Mouse (Mus musculus) urinary bladder, adult 18-20 months (tissue): ENCODE results near the gene Atxn7l1.

Experiments
- DNase-seq, 2 experiments: peaks; one replicate each; pipeline ENCODE4 v3.0.0; 2022; ENCODE audit warnings: low spot score in 2 of 2, mixed read lengths in 2 of 2

Atxn7l1 gene

GRCm38 (mm10) chr12:33273147-33273546 lies 125.7 kb downstream of the Atxn7l1 start:
- no peak for DNase-seq

DNA sequence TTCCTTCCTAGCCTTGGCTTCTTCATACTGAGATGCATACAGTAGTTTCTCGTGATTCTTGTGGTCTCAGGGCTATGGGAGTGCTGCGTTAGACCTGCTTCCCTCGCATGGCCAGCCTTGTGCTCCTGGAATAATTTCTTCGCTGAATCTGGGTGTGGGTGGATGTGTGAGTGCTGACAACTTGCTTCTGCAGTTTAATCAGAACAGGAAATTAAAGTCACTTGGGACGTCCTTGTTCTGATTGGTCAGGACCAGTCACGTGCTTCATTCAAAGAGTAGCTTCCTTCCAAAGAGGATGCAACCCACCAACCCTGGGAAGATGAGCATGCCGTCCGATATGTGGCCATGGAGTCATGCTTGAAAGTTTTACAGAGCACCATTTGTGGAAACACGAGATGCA lies 126.2 kb downstream of the Atxn7l1 start:
- DNase-seq: no peak

DNA sequence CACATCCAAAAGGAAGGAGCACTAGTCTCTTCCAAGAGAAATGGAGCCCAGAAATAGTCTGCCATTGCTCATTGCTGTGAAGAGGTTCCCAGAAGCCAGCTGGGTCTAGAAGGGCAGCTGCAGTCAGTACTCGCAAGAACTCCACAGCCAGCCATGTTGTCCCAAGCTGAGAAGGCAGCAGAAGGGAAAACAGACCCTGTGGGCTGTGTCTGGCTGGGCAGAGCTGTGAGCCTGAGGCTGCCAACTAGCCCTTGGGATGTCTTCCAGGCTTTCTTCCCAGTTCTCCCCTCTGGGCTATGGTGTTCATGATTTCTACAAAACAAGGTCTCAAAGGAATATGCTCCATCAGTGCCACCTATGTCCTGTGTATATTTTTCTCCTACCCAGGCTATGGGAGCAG lies 128.5 kb downstream of the Atxn7l1 start:
- DNase-seq: no peak

- DNase-seq: no peak
These were observed 129.9 kb downstream of the Atxn7l1 start for GRCm38 (mm10) chr12:33277427-33277826.

GRCm38 (mm10) chr12:33279159-33279558 lies 131.7 kb downstream of the Atxn7l1 start:
- DNase-seq: no peak

GRCm38 (mm10) chr12:33280805-33281204 lies 133.3 kb downstream of the Atxn7l1 start:
- peak in 1 of 2 experiments; percentile 37 for DNase-seq

DNA sequence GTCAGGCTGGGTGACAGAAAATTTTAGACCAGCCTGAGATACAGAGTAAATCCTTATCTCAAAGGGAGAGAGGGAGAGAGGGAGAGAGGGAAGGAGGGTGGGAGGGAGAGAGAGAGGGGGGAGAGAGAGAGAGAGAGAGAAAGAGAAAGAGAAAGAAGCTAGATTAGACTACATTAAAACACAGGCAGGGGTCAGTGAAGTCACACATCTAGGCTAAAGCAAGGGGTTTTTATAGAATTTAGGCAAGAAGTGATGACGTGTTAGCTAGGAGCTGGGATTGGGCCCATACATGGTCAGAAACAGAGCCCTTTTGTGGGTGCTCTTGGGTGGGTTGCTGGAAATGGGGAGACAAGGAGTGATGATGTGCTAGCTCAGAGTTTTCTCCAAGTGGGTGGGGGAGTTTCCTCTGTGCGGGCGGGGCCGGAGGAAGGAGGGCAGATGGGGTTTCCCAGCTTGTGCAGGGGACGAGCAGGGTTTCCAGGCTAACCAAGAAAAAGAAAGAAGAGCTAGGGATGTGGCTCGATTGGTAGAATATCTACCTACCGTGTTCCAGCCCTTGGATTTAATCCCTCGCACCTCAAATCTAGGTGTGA lies 136.9 kb downstream of the Atxn7l1 start:
- DNase-seq: no peak

GRCm38 (mm10) chr12:33285354-33285753 lies 137.9 kb downstream of the Atxn7l1 start:
- no peak for DNase-seq

- no peak for DNase-seq
These were observed 138.6 kb downstream of the Atxn7l1 start for GRCm38 (mm10) chr12:33285933-33286649.

- DNase-seq: no peak
These were observed 140.2 kb downstream of the Atxn7l1 start for GRCm38 (mm10) chr12:33287686-33288085.

DNA sequence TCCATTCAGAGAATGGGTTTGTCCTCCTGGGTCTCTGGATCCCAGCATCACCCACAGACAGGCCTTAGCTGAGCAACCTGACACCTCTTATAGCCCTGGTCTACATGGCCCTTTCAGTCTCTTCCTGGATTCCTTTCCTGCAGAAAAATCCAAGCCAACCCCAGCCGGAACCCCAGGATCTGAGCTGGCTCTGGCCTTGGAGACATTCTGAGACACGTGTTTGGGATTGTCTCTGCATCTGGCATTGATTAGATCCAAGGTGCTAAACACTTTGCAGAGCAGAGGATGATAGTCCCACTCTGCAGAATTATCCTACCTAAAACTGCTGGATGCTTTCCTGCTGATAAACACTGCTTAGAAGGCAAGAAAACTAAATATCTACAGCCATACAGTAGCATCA lies 141.3 kb downstream of the Atxn7l1 start:
- no peak for DNase-seq

- peak; percentile 47 to 80 for DNase-seq
These were observed 154.6 kb downstream of the Atxn7l1 start for GRCm38 (mm10) chr12:33302070-33302469.

- DNase-seq: peak; percentile 26 to 27
These were observed 155.3 kb downstream of the Atxn7l1 start for GRCm38 (mm10) chr12:33302523-33303383.

DNA sequence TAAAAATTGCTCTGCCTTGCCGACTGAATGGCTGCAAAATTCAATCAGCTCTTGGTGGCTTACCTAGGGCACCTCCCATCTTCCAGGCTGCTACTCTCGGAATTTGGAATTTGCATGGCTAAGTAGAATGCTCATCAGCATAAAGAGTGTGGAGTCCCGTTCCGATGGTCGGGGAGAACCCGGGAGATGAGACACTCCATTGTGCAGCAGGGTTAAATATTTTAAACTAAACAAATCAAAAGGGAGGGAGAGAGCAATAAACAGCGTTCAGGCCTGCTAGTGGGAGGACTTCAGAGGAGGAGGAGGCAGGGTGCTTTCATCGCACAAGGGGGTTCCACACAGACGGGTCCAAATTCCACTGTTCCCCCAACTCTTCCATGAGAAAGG lies 155.9 kb downstream of the Atxn7l1 start:
- DNase-seq: no peak

GRCm38 (mm10) chr12:33305106-33305505 lies 157.6 kb downstream of the Atxn7l1 start:
- DNase-seq: no peak

DNA sequence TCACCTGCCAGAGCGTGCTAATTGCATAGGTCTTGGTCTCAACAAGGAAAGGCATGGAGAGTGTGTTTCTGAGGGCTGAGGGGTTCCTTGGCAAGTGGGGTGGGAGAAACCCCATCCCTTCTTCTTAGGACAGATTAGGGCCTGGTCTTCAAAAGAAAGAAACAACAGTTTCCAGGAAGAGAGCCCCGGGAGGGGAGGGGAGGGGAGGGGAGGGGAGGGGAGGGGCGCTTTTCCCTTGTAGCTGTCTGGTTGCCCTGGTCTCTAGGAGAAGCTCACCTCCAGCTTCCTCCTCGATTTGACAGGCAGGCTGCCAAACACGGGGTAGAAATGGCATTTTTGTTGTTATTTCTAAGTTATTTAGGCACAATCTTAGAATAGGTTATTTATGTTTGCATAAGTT lies 159.0 kb downstream of the Atxn7l1 start:
- no peak for DNase-seq

- no peak for DNase-seq
These were observed 161.2 kb downstream of the Atxn7l1 start for GRCm38 (mm10) chr12:33308668-33309067.

- DNase-seq: peak in 1 of 2 experiments; percentile 35
These were observed 166.6 kb downstream of the Atxn7l1 start for GRCm38 (mm10) chr12:33313828-33314671.

DNA sequence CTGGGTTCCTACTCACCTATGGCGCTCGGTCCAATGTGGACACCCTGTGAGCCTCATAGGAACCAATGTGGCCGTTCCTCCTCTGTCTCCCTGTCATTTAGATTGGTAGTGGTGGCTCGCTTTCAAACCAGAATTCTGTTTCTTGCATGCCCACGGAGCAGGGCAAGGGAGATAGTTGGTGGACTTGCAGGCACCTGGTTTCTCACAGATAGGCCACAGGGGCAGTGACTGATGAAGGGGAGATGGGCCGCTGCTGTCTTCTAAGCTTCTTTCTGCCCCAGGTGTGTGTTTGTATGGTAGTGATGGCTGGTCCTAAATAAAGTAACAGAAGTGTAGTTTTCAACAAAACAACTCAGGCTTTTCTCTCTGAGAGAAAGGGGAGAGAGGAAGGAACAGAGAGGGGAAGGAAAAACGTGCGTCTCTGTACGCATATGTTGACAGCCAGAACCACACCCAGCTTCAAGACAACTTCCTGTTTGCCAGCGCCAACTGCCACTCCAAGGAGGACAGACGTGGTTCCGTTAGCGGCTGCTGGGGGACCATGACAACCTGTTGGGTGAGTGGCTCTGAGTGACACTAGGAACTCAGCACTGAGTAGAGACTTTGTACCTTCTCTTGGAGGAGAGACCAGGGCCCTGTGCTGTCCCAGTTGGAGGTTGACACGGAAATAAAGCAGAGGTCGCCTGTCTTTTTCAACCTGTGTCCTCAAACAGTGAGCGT lies 167.6 kb downstream of the Atxn7l1 start:
- no peak for DNase-seq

DNA sequence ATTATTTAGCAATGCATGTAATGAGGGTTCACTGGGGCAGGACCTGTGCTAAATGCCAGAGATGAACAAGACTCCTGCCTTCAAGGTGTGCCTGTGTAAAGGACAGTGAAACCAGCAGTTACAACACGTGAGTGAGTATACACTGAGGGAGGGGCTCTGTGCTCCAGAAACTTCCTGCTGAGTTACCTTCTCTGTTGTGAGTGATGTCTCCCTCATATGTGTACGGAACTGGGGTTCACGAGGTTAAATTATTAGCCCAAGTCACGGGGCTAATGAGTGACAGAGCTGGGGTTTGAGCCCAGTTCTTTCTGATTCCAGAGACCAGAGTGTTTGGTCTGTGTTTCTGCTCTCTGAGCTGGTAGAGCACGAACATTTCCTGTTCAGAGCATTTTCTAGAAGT lies 168.3 kb downstream of the Atxn7l1 start:
- DNase-seq: no peak
